Mouse (Mus musculus): ENCODE measurements around the gene Wdr75. TPM values are rescaled to one million over a fixed set of nuclear protein-coding genes. Genes with fewer than 3 reads are reported as not detected.

The Wdr75 gene
- polyA plus RNA-seq, 1 experiment from 2014 or later, result 52.0 TPM

- no peaks in the 10 kb centered on the region for H3K36me3 ChIP-seq (ENCODE audit: control insufficient read depth, insufficient read depth, low read length)
- H3K9ac ChIP-seq (ENCODE audit: low read length), result 0 out of 2 replicates have a peak overlapping the region, but pooled peaks have one; percentile 8
- H3K27me3 ChIP-seq (ENCODE audit: control insufficient read depth, insufficient read depth, low read length), result no peaks in the 10 kb centered on the region
- WGBS, result 63% methylated on average over 5 of the region's 5 CpGs
- H3K4me2 ChIP-seq (ENCODE audit: low read depth, low read length), result no peak overlapping the region
- no peaks in the 10 kb centered on the region for H3K9me3 ChIP-seq (replicated peaks; ENCODE audit: control insufficient read depth, low read length)
- no peak overlapping the region for H3K27ac ChIP-seq (ENCODE audit: low read length)
- no peak overlapping the region for H3K4me3 ChIP-seq (replicated peaks; ENCODE audit: low read length)
- peaks cover 7% of the 10 kb centered on the region; the same call in 1 of the 2 replicates for H3K4me1 ChIP-seq (ENCODE audit: control insufficient read depth, insufficient read depth, low read length)
- ATAC-seq (ENCODE audit: insufficient read depth, low FRiP score), result no peak
These were observed 27.4 kb upstream of the Wdr75 start for GRCm38 (mm10) chr1:45767533-45767932.

GRCm38 (mm10) chr1:45769321-45769720, 25.6 kb upstream of the Wdr75 start:
- Histone ChIP-seq H3K4me1 (ENCODE audit: control insufficient read depth, insufficient read depth, low read length) (peaks cover 7% of the 10 kb centered on the region; the same call in 1 of the 2 replicates), H3K27ac (ENCODE audit: low read length) (no peak overlapping the region), H3K9me3 (replicated peaks; ENCODE audit: control insufficient read depth, low read length) (no peaks in the 10 kb centered on the region), H3K36me3 (ENCODE audit: control insufficient read depth, insufficient read depth, low read length) (no peaks in the 10 kb centered on the region), H3K4me3 (replicated peaks; ENCODE audit: low read length) (no peak overlapping the region), H3K4me2 (ENCODE audit: low read depth, low read length) (no peak overlapping the region), H3K9ac (ENCODE audit: low read length) (no peak overlapping the region), H3K27me3 (ENCODE audit: control insufficient read depth, insufficient read depth, low read length) (no peaks in the 10 kb centered on the region)
- WGBS, result 91% methylated on average over 13 of the region's 13 CpGs
- peak; percentile 39; the same call in 1 of the 2 replicates for ATAC-seq (ENCODE audit: insufficient read depth, low FRiP score)

- ATAC-seq (ENCODE audit: insufficient read depth, low FRiP score), result no peak
- Histone ChIP-seq H3K9me3 (replicated peaks; ENCODE audit: control insufficient read depth, low read length) (no peaks in the 10 kb centered on the region), H3K27ac (ENCODE audit: low read length) (no peak overlapping the region), H3K4me1 (ENCODE audit: control insufficient read depth, insufficient read depth, low read length) (peaks cover 4% of the 10 kb centered on the region; the same call in 1 of the 2 replicates), H3K4me3 (replicated peaks; ENCODE audit: low read length) (no peak overlapping the region), H3K9ac (ENCODE audit: low read length) (no peak overlapping the region), H3K36me3 (ENCODE audit: control insufficient read depth, insufficient read depth, low read length) (no peaks in the 10 kb centered on the region), H3K4me2 (ENCODE audit: low read depth, low read length) (no peak overlapping the region), H3K27me3 (ENCODE audit: control insufficient read depth, insufficient read depth, low read length) (no peaks in the 10 kb centered on the region)
- WGBS, result 88% methylated on average over 2 of the region's 2 CpGs
These were observed 24.9 kb upstream of the Wdr75 start for GRCm38 (mm10) chr1:45770051-45770450.

GRCm38 (mm10) chr1:45780606-45781288, 14.2 kb upstream of the Wdr75 start:
- H3K27ac ChIP-seq (ENCODE audit: low read length), result no peak overlapping the region
- 54% methylated on average over 4 of the region's 4 CpGs for WGBS
- H3K27me3 ChIP-seq (ENCODE audit: control insufficient read depth, insufficient read depth, low read length), result no peaks in the 10 kb centered on the region

GRCm38 (mm10) chr1:45816889-45817288, 21.9 kb downstream of the Wdr75 start:
- no peak overlapping the region for H3K9ac ChIP-seq (ENCODE audit: low read length)
- peaks cover 44% of the 10 kb centered on the region for H3K36me3 ChIP-seq (ENCODE audit: control insufficient read depth, insufficient read depth, low read length)
- no peaks in the 10 kb centered on the region for H3K27me3 ChIP-seq (ENCODE audit: control insufficient read depth, insufficient read depth, low read length)
- no peak for ATAC-seq (ENCODE audit: insufficient read depth, low FRiP score)
- H3K4me1 ChIP-seq (ENCODE audit: control insufficient read depth, insufficient read depth, low read length), result no peaks in the 10 kb centered on the region
- H3K9me3 ChIP-seq (replicated peaks; ENCODE audit: control insufficient read depth, low read length), result no peaks in the 10 kb centered on the region
- no peak overlapping the region for H3K4me2 ChIP-seq (ENCODE audit: low read depth, low read length)
- 15% methylated on average over 1 of the region's 1 CpGs for WGBS
- H3K4me3 ChIP-seq (replicated peaks; ENCODE audit: low read length), result no peak overlapping the region
- H3K27ac ChIP-seq (ENCODE audit: low read length), result no peak overlapping the region

More at GRCm38 (mm10) chr1:45780606-45781288, 14.2 kb upstream of the Wdr75 start:
- Histone ChIP-seq H3K9ac (ENCODE audit: low read length) (no peak overlapping the region), H3K4me3 (replicated peaks; ENCODE audit: low read length) (no peak overlapping the region), H3K9me3 (replicated peaks; ENCODE audit: control insufficient read depth, low read length) (no peaks in the 10 kb centered on the region), H3K36me3 (ENCODE audit: control insufficient read depth, insufficient read depth, low read length) (no peaks in the 10 kb centered on the region), H3K4me2 (ENCODE audit: low read depth, low read length) (no peak overlapping the region), H3K4me1 (ENCODE audit: control insufficient read depth, insufficient read depth, low read length) (no peaks in the 10 kb centered on the region)
- no peak for ATAC-seq (ENCODE audit: insufficient read depth, low FRiP score)

- peaks cover 32% of the 10 kb centered on the region; the same call in 1 of the 2 replicates for H3K36me3 ChIP-seq (ENCODE audit: control insufficient read depth, insufficient read depth, low read length)
- no peak overlapping the region for H3K4me3 ChIP-seq (replicated peaks; ENCODE audit: low read length)
- H3K27me3 ChIP-seq (ENCODE audit: control insufficient read depth, insufficient read depth, low read length), result no peaks in the 10 kb centered on the region
- no peak for ATAC-seq (ENCODE audit: insufficient read depth, low FRiP score)
- H3K4me1 ChIP-seq (ENCODE audit: control insufficient read depth, insufficient read depth, low read length), result no peaks in the 10 kb centered on the region
- no peaks in the 10 kb centered on the region for H3K9me3 ChIP-seq (replicated peaks; ENCODE audit: control insufficient read depth, low read length)
- no peak overlapping the region for H3K9ac ChIP-seq (ENCODE audit: low read length)
- no peak overlapping the region for H3K4me2 ChIP-seq (ENCODE audit: low read depth, low read length)
- no peak overlapping the region for H3K27ac ChIP-seq (ENCODE audit: low read length)
- 95% methylated on average over 9 of the region's 9 CpGs for WGBS
These were observed 23.6 kb downstream of the Wdr75 start for GRCm38 (mm10) chr1:45818564-45818963.

GRCm38 (mm10) chr1:45824441-45824840, 29.5 kb downstream of the Wdr75 start:
- 76% methylated on average over 1 of the region's 1 CpGs for WGBS
- no peak overlapping the region for H3K4me3 ChIP-seq (replicated peaks; ENCODE audit: low read length)
- no peaks in the 10 kb centered on the region for H3K9me3 ChIP-seq (replicated peaks; ENCODE audit: control insufficient read depth, low read length)
- H3K9ac ChIP-seq (ENCODE audit: low read length), result no peak overlapping the region
- no peaks in the 10 kb centered on the region for H3K4me1 ChIP-seq (ENCODE audit: control insufficient read depth, insufficient read depth, low read length)
- peaks cover 5% of the 10 kb centered on the region; the same call in 1 of the 2 replicates for H3K36me3 ChIP-seq (ENCODE audit: control insufficient read depth, insufficient read depth, low read length)
- H3K4me2 ChIP-seq (ENCODE audit: low read depth, low read length), result no peak overlapping the region
- no peak; the same call in 1 of the 2 replicates for ATAC-seq (ENCODE audit: insufficient read depth, low FRiP score)
- no peaks in the 10 kb centered on the region for H3K27me3 ChIP-seq (ENCODE audit: control insufficient read depth, insufficient read depth, low read length)
- no peak overlapping the region for H3K27ac ChIP-seq (ENCODE audit: low read length)

- H3K4me2 ChIP-seq (ENCODE audit: low read depth, low read length), result no peak overlapping the region
- H3K9ac ChIP-seq (ENCODE audit: low read length), result no peak overlapping the region
- peak; percentile 72 for ATAC-seq (ENCODE audit: insufficient read depth, low FRiP score)
- no peak overlapping the region for H3K27ac ChIP-seq (ENCODE audit: low read length)
- WGBS, result 45% methylated on average over 5 of the region's 5 CpGs
- H3K4me1 ChIP-seq (ENCODE audit: control insufficient read depth, insufficient read depth, low read length), result no peaks in the 10 kb centered on the region
- no peaks in the 10 kb centered on the region for H3K9me3 ChIP-seq (replicated peaks; ENCODE audit: control insufficient read depth, low read length)
- H3K27me3 ChIP-seq (ENCODE audit: control insufficient read depth, insufficient read depth, low read length), result no peaks in the 10 kb centered on the region
- peaks cover 3% of the 10 kb centered on the region; the same call in 1 of the 2 replicates for H3K36me3 ChIP-seq (ENCODE audit: control insufficient read depth, insufficient read depth, low read length)
- no peak overlapping the region for H3K4me3 ChIP-seq (replicated peaks; ENCODE audit: low read length)
These were observed 30.2 kb downstream of the Wdr75 start for GRCm38 (mm10) chr1:45825140-45825539.

- H3K4me1 ChIP-seq (ENCODE audit: control insufficient read depth, insufficient read depth, low read length), result no peaks in the 10 kb centered on the region
- no peak for ATAC-seq (ENCODE audit: insufficient read depth, low FRiP score)
- H3K27ac ChIP-seq (ENCODE audit: low read length), result no peak overlapping the region
- peaks cover 3% of the 10 kb centered on the region; the same call in 1 of the 2 replicates for H3K36me3 ChIP-seq (ENCODE audit: control insufficient read depth, insufficient read depth, low read length)
- H3K4me2 ChIP-seq (ENCODE audit: low read depth, low read length), result no peak overlapping the region
- H3K27me3 ChIP-seq (ENCODE audit: control insufficient read depth, insufficient read depth, low read length), result no peaks in the 10 kb centered on the region
- H3K9ac ChIP-seq (ENCODE audit: low read length), result no peak overlapping the region
- WGBS, result 88% methylated on average over 3 of the region's 3 CpGs
- H3K4me3 ChIP-seq (replicated peaks; ENCODE audit: low read length), result no peak overlapping the region
- H3K9me3 ChIP-seq (replicated peaks; ENCODE audit: control insufficient read depth, low read length), result no peaks in the 10 kb centered on the region
These were observed 30.7 kb downstream of the Wdr75 start for GRCm38 (mm10) chr1:45825630-45826029.
